Mouse (Mus musculus) erythroblast, embryonic 14.5 days (primary cell): Measurements from ENCODE around the gene Dtx3.

Experiments
- GATA1 ChIP-seq: IDR thresholded peaks from 2 replicates; pipeline ENCODE4 v1.6.1; 2012; ENCODE audit warnings: low read length, inconsistent platforms, mixed read lengths
- TAL1 ChIP-seq: IDR thresholded peaks from 3 replicates; pipeline ENCODE4 v1.6.1; 2012; ENCODE audit warnings: low read length, inconsistent platforms, mixed read lengths

DNA sequence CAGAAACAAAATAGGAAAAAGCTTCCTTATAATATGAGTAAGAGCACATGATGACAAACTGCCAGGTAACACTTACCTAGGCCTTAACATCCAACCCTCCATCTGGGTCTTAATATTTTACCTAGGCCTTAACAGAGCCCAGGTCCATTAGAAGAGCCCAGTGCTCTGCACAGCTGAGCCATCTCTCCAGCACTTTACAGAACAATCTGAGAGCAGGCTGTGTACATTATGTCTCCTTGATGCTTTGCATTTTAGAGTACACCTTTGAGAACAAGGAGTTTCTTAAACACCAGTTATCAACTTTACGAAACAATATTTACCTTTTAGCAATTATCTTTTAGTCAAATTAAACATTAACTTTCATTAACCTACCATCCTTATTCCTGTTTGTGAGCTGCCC is 39.4 kb downstream of the Dtx3 start:
- no peak for TF ChIP-seq TAL1
- no peak for TF ChIP-seq GATA1
